Mouse (Mus musculus): Measurements from ENCODE around the gene Pax3. TPM values are rescaled to one million over a fixed set of nuclear protein-coding genes. Genes with fewer than 3 reads are reported as not detected.

The Pax3 gene
- total and polyA plus RNA-seq, 2 experiments from 2014 or later = 0.05 TPM; not detected in 1

DNA sequence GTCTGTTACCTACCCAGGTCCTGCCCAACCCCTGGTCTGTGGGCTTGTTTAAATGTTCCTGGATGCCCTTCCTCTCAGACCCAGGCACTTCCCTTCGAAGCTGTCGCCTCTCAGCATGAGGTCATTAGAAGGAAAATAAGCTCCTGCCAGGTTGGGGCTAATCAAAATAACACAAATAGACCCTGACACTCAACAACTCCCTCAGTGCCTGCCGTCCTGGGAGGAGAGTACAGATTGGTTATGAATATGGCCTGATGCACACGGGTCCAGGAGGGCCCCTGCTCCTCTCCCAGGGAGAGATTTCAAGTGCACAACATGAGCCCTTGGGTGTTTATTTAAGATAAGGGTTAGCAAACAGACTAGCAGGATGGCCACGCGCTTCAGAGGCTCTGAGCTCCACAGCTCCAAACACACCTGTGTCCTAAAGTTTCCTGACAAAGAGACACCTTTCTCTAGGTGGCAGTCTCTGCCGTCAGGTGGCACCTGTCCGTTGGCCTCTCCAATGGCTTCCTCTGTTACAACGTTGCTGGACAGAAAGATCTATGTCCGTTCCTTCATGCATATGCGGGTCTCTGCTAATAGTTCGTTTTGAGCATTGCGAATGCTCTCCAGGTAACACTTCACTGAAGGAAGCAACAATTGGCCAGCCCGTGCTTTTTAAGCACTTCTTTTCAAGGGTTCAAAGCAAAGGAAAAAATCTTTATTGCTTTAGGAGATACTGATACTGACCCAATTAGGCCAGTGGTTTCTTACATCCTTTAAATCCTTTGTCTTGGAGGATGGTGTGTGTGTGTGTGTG is 56.2 kb downstream of the Pax3 start:
- DNase-seq (ENCODE audit: low spot score) (peak; percentile 13), ATAC-seq (ENCODE audit: insufficient read depth, low read depth) (no peak; the same call in 1 of the 2 replicates)
- Histone ChIP-seq H3K9ac (replicated peaks; ENCODE audit: low read depth, low read length) (no peak overlapping the region), H3K4me3 (ENCODE audit: low read depth, low read length) (no peak overlapping the region), H3K27ac (ENCODE audit: low read depth) (no peak overlapping the region), H3K27me3 (ENCODE audit: control insufficient read depth, insufficient read depth, low read length) (peaks cover 73% of the 10 kb centered on the region), H3K4me1 (ENCODE audit: control insufficient read depth, insufficient read depth) (no peaks in the 10 kb centered on the region), H3K36me3 (replicated peaks; ENCODE audit: control insufficient read depth, insufficient read depth, low read length) (no peaks in the 10 kb centered on the region), H3K4me2 (ENCODE audit: low read depth, low read length) (no peak overlapping the region), H3K9me3 (replicated peaks; ENCODE audit: control insufficient read depth, low read length) (no peaks in the 10 kb centered on the region)
- WGBS = 3% methylated on average over 14 of the region's 14 CpGs
- no peak for TF ChIP-seq CTCF (IDR thresholded peaks at IDR 0.05; ENCODE audit: low read depth)
- no peak for TF ChIP-seq EP300 (IDR thresholded peaks at IDR 0.05; ENCODE audit: low read depth)

DNA sequence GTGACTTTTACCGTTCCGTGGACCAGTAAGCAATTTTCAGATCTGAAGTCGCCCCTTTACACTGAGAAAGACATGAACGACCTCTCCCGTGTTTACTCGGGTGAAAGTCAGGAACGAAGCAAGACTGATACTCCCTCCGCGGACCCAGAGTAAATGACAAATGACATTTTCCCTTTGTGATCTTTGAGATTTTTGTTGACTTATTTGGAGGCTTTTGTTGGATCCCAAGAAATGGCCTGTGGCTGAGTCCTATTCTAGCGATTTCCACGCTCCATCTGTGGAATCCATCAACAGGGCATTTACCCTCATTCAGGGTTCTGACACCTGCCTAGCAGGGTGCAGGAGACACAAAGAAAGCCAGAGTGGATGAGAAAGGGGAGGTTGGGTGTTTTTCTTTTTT is 57.6 kb downstream of the Pax3 start:
- no peak for ATAC-seq (ENCODE audit: insufficient read depth, low read depth)
- 10% methylated on average over 11 of the region's 11 CpGs for WGBS
- H3K9ac ChIP-seq (replicated peaks; ENCODE audit: low read depth, low read length) = no peak overlapping the region
- DNase-seq (ENCODE audit: low spot score) = no peak
- no peaks in the 10 kb centered on the region for H3K36me3 ChIP-seq (replicated peaks; ENCODE audit: control insufficient read depth, insufficient read depth, low read length)
- H3K4me2 ChIP-seq (ENCODE audit: low read depth, low read length) = no peak overlapping the region
- no peaks in the 10 kb centered on the region for H3K9me3 ChIP-seq (replicated peaks; ENCODE audit: control insufficient read depth, low read length)
- H3K4me3 ChIP-seq (ENCODE audit: low read depth, low read length) = no peak overlapping the region
- TF ChIP-seq EP300 (IDR thresholded peaks at IDR 0.05; ENCODE audit: low read depth) (no peak), CTCF (IDR thresholded peaks at IDR 0.05; ENCODE audit: low read depth) (no peak)
- H3K4me1 ChIP-seq (ENCODE audit: control insufficient read depth, insufficient read depth) = no peaks in the 10 kb centered on the region
- H3K27ac ChIP-seq (ENCODE audit: low read depth) = no peak overlapping the region
- H3K27me3 ChIP-seq (ENCODE audit: control insufficient read depth, insufficient read depth, low read length) = peaks cover 75% of the 10 kb centered on the region

DNA sequence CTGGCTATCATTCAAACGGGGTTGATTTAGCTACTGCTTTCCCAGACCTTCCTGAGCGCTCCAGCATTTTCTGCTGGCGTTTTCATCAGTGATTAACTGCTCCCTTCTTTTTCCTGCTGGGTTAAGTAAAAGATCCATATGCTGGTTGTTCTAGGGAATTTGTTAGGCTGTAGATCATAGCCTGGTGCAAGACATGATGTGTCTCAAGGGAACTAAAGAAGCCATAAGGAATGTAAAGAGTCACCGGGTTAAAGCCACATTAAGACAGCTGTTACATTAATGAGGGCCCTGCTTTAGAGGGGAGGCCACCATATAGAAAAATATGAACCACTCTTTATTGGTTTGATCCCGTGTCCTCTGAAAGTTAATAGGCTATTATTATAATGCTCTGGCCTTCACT is 67.7 kb downstream of the Pax3 start:
- ATAC-seq (ENCODE audit: insufficient read depth, low read depth) = no peak
- 57% methylated on average over 5 of the region's 5 CpGs for WGBS

DNA sequence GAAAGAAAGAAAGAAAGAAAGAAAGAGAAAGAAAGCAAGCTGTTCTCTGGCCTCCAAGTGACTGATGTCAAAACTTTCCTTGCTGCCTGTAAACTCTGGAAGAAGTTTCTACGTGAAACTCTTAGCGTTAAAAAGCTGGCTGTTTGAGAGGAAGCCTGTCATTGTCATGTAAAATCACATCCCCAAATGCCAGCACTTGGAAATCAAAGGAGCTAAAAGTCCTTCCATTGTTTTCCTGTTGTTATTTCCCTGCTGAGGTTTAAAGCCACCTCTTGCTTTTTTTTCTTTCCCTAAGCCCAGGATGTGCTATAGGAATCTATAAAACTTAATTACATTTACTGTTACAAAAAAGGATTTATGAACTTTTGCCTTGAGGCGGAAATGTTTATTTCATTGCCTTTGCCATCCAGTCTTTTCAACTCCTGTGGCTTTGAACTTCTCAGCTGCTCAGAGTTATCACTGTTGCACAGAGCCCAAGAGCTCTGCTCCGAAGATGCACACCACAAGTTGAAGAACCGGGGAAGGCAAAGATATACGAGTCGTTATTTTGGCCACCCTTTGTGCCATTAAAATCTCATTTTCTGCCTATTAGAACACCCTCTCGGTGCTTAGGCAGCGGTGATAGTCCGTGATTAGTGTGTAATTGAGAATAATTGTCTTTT is 76.9 kb downstream of the Pax3 start:
- H3K27ac ChIP-seq (ENCODE audit: low read depth) = no peak overlapping the region
- DNase-seq (ENCODE audit: low spot score) (no peak), ATAC-seq (ENCODE audit: insufficient read depth, low read depth) (no peak)
- H3K27me3 ChIP-seq (ENCODE audit: control insufficient read depth, insufficient read depth, low read length) = no peaks in the 10 kb centered on the region
- peaks cover 8% of the 10 kb centered on the region; the same call in 1 of the 2 replicates for H3K9me3 ChIP-seq (replicated peaks; ENCODE audit: control insufficient read depth, low read length)
- no peak overlapping the region for H3K4me3 ChIP-seq (ENCODE audit: low read depth, low read length)
- TF ChIP-seq EP300 (IDR thresholded peaks at IDR 0.05; ENCODE audit: low read depth) (no peak), CTCF (IDR thresholded peaks at IDR 0.05; ENCODE audit: low read depth) (no peak)
- H3K4me2 ChIP-seq (ENCODE audit: low read depth, low read length) = no peak overlapping the region
- no peak overlapping the region for H3K9ac ChIP-seq (replicated peaks; ENCODE audit: low read depth, low read length)
- no peaks in the 10 kb centered on the region for H3K36me3 ChIP-seq (replicated peaks; ENCODE audit: control insufficient read depth, insufficient read depth, low read length)
- no peaks in the 10 kb centered on the region for H3K4me1 ChIP-seq (ENCODE audit: control insufficient read depth, insufficient read depth)
- 23% methylated on average over 10 of the region's 10 CpGs for WGBS

More for the DNA sequence above, 67.7 kb downstream of the Pax3 start:
- no peaks in the 10 kb centered on the region for H3K36me3 ChIP-seq (replicated peaks; ENCODE audit: control insufficient read depth, insufficient read depth, low read length)
- no peak overlapping the region for H3K9ac ChIP-seq (replicated peaks; ENCODE audit: low read depth, low read length)
- no peaks in the 10 kb centered on the region for H3K27me3 ChIP-seq (ENCODE audit: control insufficient read depth, insufficient read depth, low read length)
- H3K9me3 ChIP-seq (replicated peaks; ENCODE audit: control insufficient read depth, low read length) = no peaks in the 10 kb centered on the region
- TF ChIP-seq CTCF (IDR thresholded peaks at IDR 0.05; ENCODE audit: low read depth) = no peak
- TF ChIP-seq EP300 (IDR thresholded peaks at IDR 0.05; ENCODE audit: low read depth) = no peak
- H3K27ac ChIP-seq (ENCODE audit: low read depth) = no peak overlapping the region
- no peak overlapping the region for H3K4me2 ChIP-seq (ENCODE audit: low read depth, low read length)
- H3K4me1 ChIP-seq (ENCODE audit: control insufficient read depth, insufficient read depth) = no peaks in the 10 kb centered on the region
- no peak overlapping the region for H3K4me3 ChIP-seq (ENCODE audit: low read depth, low read length)
- no peak for DNase-seq (ENCODE audit: low spot score)

DNA sequence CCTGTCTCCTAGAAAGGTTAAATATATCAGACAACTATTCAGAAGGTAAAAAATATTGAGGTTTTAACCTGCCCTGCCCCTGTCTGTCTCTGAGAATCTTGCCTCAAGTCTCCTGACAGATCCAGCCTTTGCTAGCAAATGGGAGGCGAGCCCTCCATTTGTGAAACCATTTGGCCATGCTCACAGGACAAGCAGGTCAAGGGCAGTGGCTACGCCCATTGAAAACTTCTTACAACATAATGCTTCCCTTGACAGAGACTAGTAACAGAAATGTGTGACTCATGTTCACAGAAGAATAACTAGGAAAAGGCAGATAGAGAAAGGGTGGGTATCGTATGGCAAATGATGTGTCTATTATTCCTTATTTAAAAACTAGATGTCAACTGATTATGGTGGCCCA is 80.9 kb downstream of the Pax3 start:
- ATAC-seq (ENCODE audit: insufficient read depth, low read depth) (no peak), DNase-seq (ENCODE audit: low spot score) (no peak)
- 77% methylated on average over 3 of the region's 3 CpGs for WGBS
- Histone ChIP-seq H3K27ac (ENCODE audit: low read depth) (no peak overlapping the region), H3K4me2 (ENCODE audit: low read depth, low read length) (no peak overlapping the region), H3K4me1 (ENCODE audit: control insufficient read depth, insufficient read depth) (no peaks in the 10 kb centered on the region), H3K36me3 (replicated peaks; ENCODE audit: control insufficient read depth, insufficient read depth, low read length) (no peaks in the 10 kb centered on the region), H3K9me3 (replicated peaks; ENCODE audit: control insufficient read depth, low read length) (peaks cover 8% of the 10 kb centered on the region; the same call in 1 of the 2 replicates), H3K27me3 (ENCODE audit: control insufficient read depth, insufficient read depth, low read length) (no peaks in the 10 kb centered on the region), H3K9ac (replicated peaks; ENCODE audit: low read depth, low read length) (no peak overlapping the region), H3K4me3 (ENCODE audit: low read depth, low read length) (no peak overlapping the region)
- TF ChIP-seq CTCF (IDR thresholded peaks at IDR 0.05; ENCODE audit: low read depth) = no peak
- TF ChIP-seq EP300 (IDR thresholded peaks at IDR 0.05; ENCODE audit: low read depth) = no peak

Data from heart, postnatal 0 days (tissue).